Mouse (Mus musculus) small intestine, adult 2 months (tissue): Measurements from ENCODE around the gene Spats2. TPM values are rescaled to one million over a fixed set of nuclear protein-coding genes. Genes with fewer than 3 reads are reported as not detected.
"Not testable (repeated sequence)": the region's sequence is repeated elsewhere in the genome, so short reads cannot be mapped to it uniquely, and the experiment has no call there.

Experiments
- H3K27ac ChIP-seq: fragments of 200-500 bp; 2 replicates; pipeline ENCODE4 v1.5.1; 2012; ENCODE audit warnings: low read depth, low read length, control low read depth, inconsistent platforms; ENCODE audit not compliant: insufficient read depth
- H3K27me3 ChIP-seq: fragments of 200-500 bp; 2 replicates; pipeline ENCODE4 v1.6.1; 2012; ENCODE audit warnings: mild to moderate bottlenecking, moderate library complexity, low read length, inconsistent platforms; ENCODE audit not compliant: control insufficient read depth, insufficient read depth
- H3K36me3 ChIP-seq: fragments of 200-500 bp; 2 replicates; pipeline ENCODE4 v1.6.1; 2012; ENCODE audit warnings: mild to moderate bottlenecking, low read length, control low read depth, inconsistent platforms; ENCODE audit not compliant: control insufficient read depth, insufficient read depth
- H3K4me1 ChIP-seq: fragments of 200-500 bp; 2 replicates; pipeline ENCODE4 v1.6.1; 2012; ENCODE audit warnings: low read length, inconsistent platforms, mixed read lengths; ENCODE audit not compliant: control insufficient read depth, insufficient read depth, insufficient read length
- H3K4me3 ChIP-seq: fragments of 200-500 bp; 2 replicates; pipeline ENCODE4 v1.5.1; 2012; ENCODE audit warnings: low read depth, mild to moderate bottlenecking, control low read depth, inconsistent platforms, low read length, moderate library complexity
- CTCF ChIP-seq: fragments of 200-500 bp; IDR thresholded peaks from 2 replicates; pipeline ENCODE4 v1.5.1; 2012; ENCODE audit warnings: low read depth, mild to moderate bottlenecking, control low read depth, inconsistent platforms, low read length, moderate library complexity, mixed read lengths; ENCODE audit not compliant: insufficient replicate concordance, insufficient read length; ENCODE audit errors: extremely low read depth
- POLR2A ChIP-seq: fragments of 200-500 bp; IDR thresholded peaks from 2 replicates; pipeline ENCODE4 v1.6.1; 2012; ENCODE audit warnings: low read depth, mild to moderate bottlenecking, control low read depth, inconsistent platforms, low read length, moderate library complexity
- WGBS: fragments of 180-500 bp; shearing (Covaris S2); methylation state at CpG from one replicate; pipeline ENCODE4 v1.1.7; 2018; 5-methylcytosine and 5-hydroxymethylcytosine counted together
- polyA plus RNA-seq: library from polyadenylated mRNA; depleted of rRNA; stranded (reverse); fragments of >200 nt; gene quantifications from 2 replicates; pipeline ENCODE4 v1.2.3, GENCODE M21; 2012

Gene Spats2
- polyA plus RNA-seq, 1 experiment: 3.9 TPM

- TF ChIP-seq POLR2A: no peak
- no peak for TF ChIP-seq CTCF
- Histone ChIP-seq H3K4me1 (no peaks in the 10 kb centered on the region; the same call in 1 of the 2 replicates), H3K27me3 (no peaks in the 10 kb centered on the region), H3K36me3 (peaks cover 39% of the 10 kb centered on the region), H3K4me3 (no peak overlapping the region), H3K27ac (no peak overlapping the region)
- WGBS: 76% methylated on average over 4 of the region's 4 CpGs
Observed at GRCm38 (mm10) chr15:99241249-99241648, 115.5 kb downstream of the Spats2 start.

GRCm38 (mm10) chr15:99242045-99242444 is 116.3 kb downstream of the Spats2 start:
- H3K4me3 ChIP-seq: no peak overlapping the region
- WGBS: 91% methylated on average over 10 of the region's 10 CpGs
- no peaks in the 10 kb centered on the region; the same call in 1 of the 2 replicates for H3K4me1 ChIP-seq
- H3K27me3 ChIP-seq: no peaks in the 10 kb centered on the region
- TF ChIP-seq POLR2A (no peak), CTCF (no peak)
- no peak overlapping the region for H3K27ac ChIP-seq
- H3K36me3 ChIP-seq: peaks cover 45% of the 10 kb centered on the region

GRCm38 (mm10) chr15:99246736-99247135 is 121.0 kb downstream of the Spats2 start:
- WGBS: 71% methylated on average over 6 of the region's 6 CpGs
- H3K27me3 ChIP-seq, H3K4me1 ChIP-seq, H3K27ac ChIP-seq, H3K4me3 ChIP-seq: not testable (repeated sequence)
- peaks cover 65% of the 10 kb centered on the region for H3K36me3 ChIP-seq

- H3K36me3 ChIP-seq: peaks cover 49% of the 10 kb centered on the region
- peaks cover 7% of the 10 kb centered on the region for H3K4me1 ChIP-seq
- no peak overlapping the region for H3K27ac ChIP-seq
- no peak for TF ChIP-seq POLR2A
- 95% methylated on average over 9 of the region's 9 CpGs for WGBS
- no peak overlapping the region for H3K4me3 ChIP-seq
- no peaks in the 10 kb centered on the region for H3K27me3 ChIP-seq
Observed at GRCm38 (mm10) chr15:99248972-99249371, 123.3 kb downstream of the Spats2 start.

GRCm38 (mm10) chr15:99249938-99250337 is 124.2 kb downstream of the Spats2 start:
- Histone ChIP-seq H3K4me3 (no peak overlapping the region), H3K27me3 (no peaks in the 10 kb centered on the region), H3K4me1 (peaks cover 15% of the 10 kb centered on the region), H3K36me3 (peaks cover 39% of the 10 kb centered on the region), H3K27ac (no peak overlapping the region)
- TF ChIP-seq CTCF (no peak), POLR2A (no peak)
- 96% methylated on average over 11 of the region's 11 CpGs for WGBS

GRCm38 (mm10) chr15:99251111-99251510 is 125.4 kb downstream of the Spats2 start:
- not testable (repeated sequence) for H3K27ac ChIP-seq
- peaks cover 29% of the 10 kb centered on the region for H3K36me3 ChIP-seq
- WGBS: under 1% methylated on average over 15 of the region's 15 CpGs

GRCm38 (mm10) chr15:99251626-99252380 is 126.1 kb downstream of the Spats2 start, which contains the start of gene Mcrs1:
Gene Mcrs1 (minus strand): TSS chr15:99251961.
- peaks cover 25% of the 10 kb centered on the region for H3K36me3 ChIP-seq
- H3K4me3 ChIP-seq: peak within 1 kb of the TSS; percentile 95
- peak within 1 kb of the TSS; percentile 97 for H3K27ac ChIP-seq
- peaks cover 15% of the 10 kb centered on the region for H3K4me1 ChIP-seq
- H3K27me3 ChIP-seq: no peaks in the 10 kb centered on the region
- TF ChIP-seq POLR2A: peak; percentile 53; the same call in 1 of the 2 replicates
- no peak for TF ChIP-seq CTCF
- WGBS: under 1% methylated on average over 52 of the region's 52 CpGs

More at GRCm38 (mm10) chr15:99251111-99251510, 125.4 kb downstream of the Spats2 start:
- Histone ChIP-seq H3K4me3 (peak overlapping the region; percentile 95), H3K4me1 (peaks cover 15% of the 10 kb centered on the region)
- H3K27me3 ChIP-seq: not testable (repeated sequence)
